Mouse (Mus musculus) G1E-ER4 (cell line): ENCODE measurements around the gene A730015C16Rik. TPM values are rescaled to one million over a fixed set of nuclear protein-coding genes. Genes with fewer than 3 reads are reported as not detected.

ENCODE experiments used
- GATA1 ChIP-seq: IDR thresholded peaks from one replicate; pipeline ENCODE4 v1.8.0; 2012; ENCODE audit warnings: low read length, inconsistent platforms
- polyA plus RNA-seq: library from polyadenylated mRNA; stranded (reverse); fragments of >175 nt; gene quantifications from 2 replicates; pipeline ENCODE4 v1.2.3, GENCODE M21; 2012

A730015C16Rik gene
- polyA plus RNA-seq, 1 experiment: 0.06 TPM

GRCm38 (mm10) chr4:108834971-108835311 lies 13.5 kb downstream of the A730015C16Rik start:
- no peak for TF ChIP-seq GATA1

GRCm38 (mm10) chr4:108834115-108834970 lies 14.1 kb downstream of the A730015C16Rik start, which contains the start of gene Txndc12:
Txndc12 (plus strand) TSS chr4:108834601.
- TF ChIP-seq GATA1: no peak

DNA sequence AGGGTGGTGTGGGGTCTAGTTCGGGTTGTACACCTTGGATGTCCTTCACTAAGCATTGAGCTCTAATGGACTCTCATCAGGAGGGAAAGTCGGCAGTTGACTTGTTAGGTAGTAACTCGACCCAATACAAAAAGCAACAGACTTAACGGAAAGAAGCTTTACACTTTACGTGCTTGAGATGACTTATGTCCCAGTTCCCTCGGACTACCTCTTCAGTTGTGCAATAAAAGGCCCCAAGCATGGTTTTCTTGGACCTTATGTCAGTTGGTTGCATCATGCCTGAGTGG lies 14.6 kb downstream of the A730015C16Rik start:
- TF ChIP-seq GATA1: no peak

DNA sequence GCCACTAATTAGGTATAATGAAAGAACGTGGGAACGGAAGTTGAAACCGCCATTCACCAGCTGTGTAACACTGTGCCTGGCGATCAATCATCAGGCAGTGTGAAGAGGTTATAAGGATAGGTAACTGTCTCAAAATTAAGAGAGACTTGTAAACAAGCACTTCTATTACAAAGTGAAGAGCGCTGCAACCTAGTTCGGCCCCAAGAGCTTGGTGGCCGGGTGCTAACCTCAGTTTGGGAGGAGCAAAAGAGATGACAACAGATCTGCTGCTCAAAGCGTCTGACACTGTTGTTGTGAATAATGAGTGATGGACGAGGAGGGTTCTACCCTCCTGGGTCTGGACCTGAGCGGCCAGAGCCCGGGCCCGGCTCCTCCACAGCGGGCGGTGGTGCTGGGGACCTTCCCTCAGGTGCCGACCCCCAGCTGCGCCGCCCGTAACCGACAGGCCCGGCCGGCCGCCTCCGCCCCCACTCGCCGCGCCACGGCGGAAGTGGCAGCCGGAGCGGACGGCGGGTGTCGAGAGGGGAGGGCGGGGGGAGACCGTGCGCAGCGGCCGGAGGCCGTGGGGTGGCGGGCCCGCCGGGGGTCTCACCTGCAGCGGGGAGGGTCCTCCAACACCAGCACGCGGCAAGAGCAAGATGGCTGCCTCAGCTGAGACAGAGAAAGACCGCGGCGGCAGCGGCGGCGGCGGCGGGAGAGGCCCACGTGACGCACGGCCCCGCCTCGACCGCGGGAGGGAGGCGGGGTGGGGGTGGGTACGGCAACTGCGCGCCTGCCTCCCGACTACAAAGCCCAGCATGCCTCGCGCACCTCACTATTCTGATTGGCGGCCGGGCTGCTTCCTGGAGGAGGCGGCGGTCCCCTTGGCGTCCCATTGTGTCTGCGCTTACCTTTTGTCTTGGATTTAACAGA lies 15.2 kb downstream of the A730015C16Rik start, which contains the start of gene Btf3l4:
Btf3l4 (minus strand) TSS at position 699 of the 912 bp plus-strand sequence.
- no peak for TF ChIP-seq GATA1

- no peak for TF ChIP-seq GATA1
These were observed 17.7 kb downstream of the A730015C16Rik start for GRCm38 (mm10) chr4:108830698-108831097.

GRCm38 (mm10) chr4:108826643-108827042 lies 21.8 kb downstream of the A730015C16Rik start:
- no peak for TF ChIP-seq GATA1

DNA sequence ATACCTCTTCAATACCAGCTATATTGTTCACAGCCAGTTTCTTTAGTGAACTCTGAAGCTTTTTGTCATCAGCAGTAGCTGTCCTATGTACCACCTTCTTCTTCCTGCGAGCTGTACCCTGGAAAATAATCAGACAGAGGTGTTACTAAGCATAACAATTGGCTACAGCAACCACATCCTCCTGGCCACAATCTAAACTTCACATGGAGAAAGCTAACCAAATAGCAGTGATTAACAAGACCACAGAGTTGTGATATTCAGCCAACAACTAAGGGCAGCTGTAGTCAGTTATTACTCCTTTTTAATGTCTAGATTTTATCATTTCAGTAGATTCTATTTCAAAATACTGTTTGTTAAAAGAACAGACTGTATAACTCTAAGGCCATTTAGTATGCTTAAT lies 22.3 kb downstream of the A730015C16Rik start:
- no peak for TF ChIP-seq GATA1

DNA sequence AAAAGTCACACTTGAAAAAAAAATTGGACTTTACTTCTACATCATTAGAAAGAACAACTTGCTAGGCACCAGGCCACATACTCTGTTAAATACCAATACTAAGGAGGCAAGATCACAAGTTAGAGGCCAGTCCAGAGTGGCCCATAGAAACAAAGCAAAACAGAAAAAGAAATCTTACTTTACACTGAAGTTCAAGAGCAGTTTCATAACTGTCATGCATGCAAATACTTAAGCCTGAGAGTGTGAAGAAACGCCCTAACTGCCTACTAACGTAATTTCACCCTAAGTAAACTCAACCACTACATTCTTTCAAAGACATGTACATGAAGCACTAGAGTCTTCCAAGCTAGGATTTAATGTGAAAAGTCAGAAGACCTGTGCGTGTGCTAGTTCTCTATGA lies 22.7 kb downstream of the A730015C16Rik start:
- no peak for TF ChIP-seq GATA1

DNA sequence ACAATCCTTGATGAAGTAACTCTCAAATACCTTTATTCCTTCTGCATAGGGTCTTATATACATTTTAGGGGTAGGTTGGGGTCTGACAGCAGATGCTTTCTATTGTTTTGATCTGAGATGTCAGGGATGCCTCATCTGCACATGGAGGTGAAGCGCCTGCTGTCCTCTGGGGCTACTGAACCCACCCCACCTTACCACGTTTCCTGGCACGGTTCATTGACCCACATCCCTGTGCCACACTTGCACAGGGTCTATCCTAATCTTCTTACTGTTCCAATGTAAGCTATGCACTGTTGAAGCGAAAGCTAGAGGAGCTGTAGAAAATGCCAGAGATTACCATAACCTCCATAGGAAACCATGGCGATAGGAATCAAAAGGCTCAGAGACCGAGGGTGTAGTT lies 36.9 kb downstream of the A730015C16Rik start:
- TF ChIP-seq GATA1: no peak

DNA sequence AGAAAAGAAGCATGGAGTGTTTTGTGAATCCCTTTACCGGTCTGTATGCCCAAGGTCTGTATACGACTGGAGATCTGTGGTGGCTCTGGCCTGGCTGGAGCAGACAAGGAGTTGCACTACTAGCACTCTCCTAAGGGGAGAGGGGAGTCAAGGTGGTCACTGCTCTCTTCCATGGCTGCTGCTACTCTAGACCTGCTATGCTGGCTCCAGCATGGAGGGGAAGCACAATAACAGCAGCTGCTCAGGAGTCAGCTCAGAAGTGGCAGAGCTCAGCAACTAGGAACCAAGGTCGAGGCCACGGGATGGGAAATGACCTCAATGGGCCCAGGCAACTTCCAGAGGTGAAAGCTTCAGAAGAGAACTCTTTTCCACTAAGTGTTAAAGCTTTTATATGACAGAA lies 37.3 kb downstream of the A730015C16Rik start:
- no peak for TF ChIP-seq GATA1

DNA sequence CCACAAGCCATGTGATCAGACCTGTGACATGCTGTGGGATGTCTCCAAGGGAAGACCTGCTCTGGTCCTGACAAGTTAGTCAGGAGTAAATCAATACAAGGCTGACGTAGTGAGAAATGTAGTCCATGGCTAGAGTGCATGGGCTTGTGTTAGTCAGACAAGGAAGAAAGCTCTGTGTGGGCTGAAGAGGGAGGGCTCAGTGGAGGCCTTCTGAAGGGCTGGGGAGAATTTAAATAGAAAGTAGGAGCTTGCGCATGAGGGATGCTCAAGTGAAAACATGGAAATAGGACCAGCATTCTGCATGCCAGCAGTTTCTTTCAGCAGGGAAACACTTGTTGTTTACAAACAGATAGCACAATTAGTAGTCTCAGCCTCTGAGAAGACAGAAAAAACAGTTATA lies 44.9 kb downstream of the A730015C16Rik start:
- TF ChIP-seq GATA1: no peak

GRCm38 (mm10) chr4:108798083-108798830 lies 50.2 kb downstream of the A730015C16Rik start:
- no peak for TF ChIP-seq GATA1

Other genes with a start within 250 kb of the A730015C16Rik start
- gene Cc2d1b, start 228.7 kb downstream of the A730015C16Rik start, polyA plus RNA-seq: 86.1 and 94.6 TPM in 2 replicates
- not detected in 2 replicates for gene 3110021N24Rik, start 129.0 kb downstream of the A730015C16Rik start, polyA plus RNA-seq
- gene Zfyve9, start 67.8 kb downstream of the A730015C16Rik start, polyA plus RNA-seq: not detected in 2 replicates
- 7.9 and 11.1 TPM in 2 replicates for gene Btf3l4, start 15.0 kb downstream of the A730015C16Rik start, polyA plus RNA-seq
- gene Txndc12, start 14.0 kb downstream of the A730015C16Rik start, polyA plus RNA-seq: 3.3 and 4.9 TPM in 2 replicates
- 95.2 and 134 TPM in 2 replicates for gene Kti12, start 834 bp downstream of the A730015C16Rik start, polyA plus RNA-seq
- gene Rab3b, start 30.4 kb upstream of the A730015C16Rik start, polyA plus RNA-seq: not detected in 2 replicates
- gene Nrd1, start 152.0 kb upstream of the A730015C16Rik start, polyA plus RNA-seq: 23.1 and 28.9 TPM in 2 replicates